Mouse (Mus musculus) forebrain, embryonic 12.5 days (tissue): ENCODE results near the gene Podxl. TPM values are rescaled to one million over a fixed set of nuclear protein-coding genes. Genes with fewer than 3 reads are reported as not detected.

Source experiments
- ATAC-seq: fragments of 200-750 bp; cut with Nextera tagmentation; 2 replicates; pipeline ENCODE4 v1.8.0; 2017; ENCODE audit warnings: moderate TSS enrichment; ENCODE audit not compliant: low FRiP score
- H3K27ac ChIP-seq: fragments of 300-500 bp; sonication (generic); 2 replicates; pipeline ENCODE4 v1.5.1; 2016; ENCODE audit warnings: mild to moderate bottlenecking
- H3K27me3 ChIP-seq: fragments of 300-500 bp; sonication (generic); 2 replicates; pipeline ENCODE4 v1.6.1; 2016; ENCODE audit warnings: mild to moderate bottlenecking
- H3K36me3 ChIP-seq: fragments of 300-500 bp; sonication (generic); replicated peaks from 2 replicates; pipeline ENCODE4 v1.6.1; 2016; ENCODE audit warnings: mild to moderate bottlenecking
- H3K4me1 ChIP-seq: fragments of 300-500 bp; sonication (generic); 2 replicates; pipeline ENCODE4 v1.6.1; 2016
- H3K4me2 ChIP-seq: fragments of 300-500 bp; sonication (generic); 2 replicates; pipeline ENCODE4 v1.6.1; 2016; ENCODE audit warnings: mild to moderate bottlenecking, moderate library complexity
- H3K4me3 ChIP-seq: fragments of 300-500 bp; sonication (generic); replicated peaks from 2 replicates; pipeline ENCODE4 v1.5.1; 2016; ENCODE audit warnings: mild to moderate bottlenecking
- H3K9ac ChIP-seq: fragments of 300-500 bp; sonication (generic); 2 replicates; pipeline ENCODE4 v1.6.1; 2016; ENCODE audit warnings: mild to moderate bottlenecking
- H3K9me3 ChIP-seq: fragments of 300-500 bp; sonication (generic); 2 replicates; pipeline ENCODE4 v1.6.1; 2016
- WGBS: fragments of 180-500 bp; shearing (Covaris S2); methylation state at CpG from one replicate; pipeline ENCODE4 v1.1.7; 2016; 5-methylcytosine and 5-hydroxymethylcytosine counted together
- polyA plus RNA-seq: library from polyadenylated mRNA; unstranded; fragments of >200 nt; fragmentation: Nextera tagmentation; extraction: Ambion mirVana; gene quantifications from 2 replicates; pipeline ENCODE4 v1.2.1, GENCODE M21; 2016

The Podxl gene
- polyA plus RNA-seq, 1 experiment from 2014 or later: 21.1 TPM

GRCm38 (mm10) chr6:31519001-31519471, 44.7 kb downstream of the Podxl start:
- no peaks in the 10 kb centered on the region for H3K27me3 ChIP-seq
- H3K36me3 ChIP-seq: peaks cover 32% of the 10 kb centered on the region
- WGBS: 75% methylated on average over 8 of the region's 8 CpGs
- peak; percentile 71 for ATAC-seq
- H3K4me3 ChIP-seq: no peak overlapping the region
- no peaks in the 10 kb centered on the region for H3K9me3 ChIP-seq
- H3K4me1 ChIP-seq: no peaks in the 10 kb centered on the region; the same call in 1 of the 2 replicates
- no peak overlapping the region for H3K27ac ChIP-seq
- no peak overlapping the region for H3K9ac ChIP-seq
- H3K4me2 ChIP-seq: no peak overlapping the region

GRCm38 (mm10) chr6:31518338-31518698, 45.5 kb downstream of the Podxl start:
- peaks cover 25% of the 10 kb centered on the region for H3K36me3 ChIP-seq
- H3K9me3 ChIP-seq: no peaks in the 10 kb centered on the region
- H3K4me2 ChIP-seq: no peak overlapping the region
- WGBS: 95% methylated on average over 2 of the region's 2 CpGs
- H3K27me3 ChIP-seq: no peaks in the 10 kb centered on the region
- H3K4me1 ChIP-seq: no peaks in the 10 kb centered on the region; the same call in 1 of the 2 replicates
- ATAC-seq: no peak
- H3K27ac ChIP-seq: 0 out of 2 replicates have a peak overlapping the region, but pooled peaks have one; percentile 31
- H3K9ac ChIP-seq: no peak overlapping the region
- no peak overlapping the region for H3K4me3 ChIP-seq

- no peaks in the 10 kb centered on the region for H3K9me3 ChIP-seq
- H3K36me3 ChIP-seq: peaks cover 20% of the 10 kb centered on the region
- no peaks in the 10 kb centered on the region for H3K27me3 ChIP-seq
- ATAC-seq: no peak
- H3K4me2 ChIP-seq: no peak overlapping the region
- H3K27ac ChIP-seq: 0 out of 2 replicates have a peak overlapping the region, but pooled peaks have one; percentile 31
- H3K4me3 ChIP-seq: no peak overlapping the region
- no peaks in the 10 kb centered on the region; the same call in 1 of the 2 replicates for H3K4me1 ChIP-seq
- H3K9ac ChIP-seq: no peak overlapping the region
- WGBS: 73% methylated on average over 9 of the region's 9 CpGs
Measured at GRCm38 (mm10) chr6:31517681-31518337, 46.0 kb downstream of the Podxl start.

- H3K4me2 ChIP-seq: no peak overlapping the region
- no peak for ATAC-seq
- H3K36me3 ChIP-seq: peaks cover 10% of the 10 kb centered on the region; the same call in 1 of the 2 replicates
- H3K9me3 ChIP-seq: no peaks in the 10 kb centered on the region
- no peak overlapping the region for H3K4me3 ChIP-seq
- no peak overlapping the region for H3K27ac ChIP-seq
- 86% methylated on average over 6 of the region's 6 CpGs for WGBS
- no peaks in the 10 kb centered on the region for H3K27me3 ChIP-seq
- no peaks in the 10 kb centered on the region; the same call in 1 of the 2 replicates for H3K4me1 ChIP-seq
- no peak overlapping the region for H3K9ac ChIP-seq
Measured at GRCm38 (mm10) chr6:31513726-31514125, 50.1 kb downstream of the Podxl start.

- Histone ChIP-seq H3K27me3 (no peaks in the 10 kb centered on the region), H3K36me3 (peaks cover 9% of the 10 kb centered on the region; the same call in 1 of the 2 replicates), H3K27ac (no peak overlapping the region), H3K4me2 (no peak overlapping the region), H3K9ac (no peak overlapping the region), H3K4me3 (no peak overlapping the region), H3K9me3 (no peaks in the 10 kb centered on the region), H3K4me1 (peaks cover 9% of the 10 kb centered on the region; the same call in 1 of the 2 replicates)
- 97% methylated on average over 2 of the region's 2 CpGs for WGBS
- ATAC-seq: no peak
Measured at GRCm38 (mm10) chr6:31502614-31503013, 61.2 kb downstream of the Podxl start.

GRCm38 (mm10) chr6:31500691-31501090, 63.1 kb downstream of the Podxl start:
- Histone ChIP-seq H3K9me3 (no peaks in the 10 kb centered on the region), H3K27me3 (no peaks in the 10 kb centered on the region), H3K36me3 (peaks cover 18% of the 10 kb centered on the region), H3K27ac (no peak overlapping the region), H3K4me2 (no peak overlapping the region), H3K4me3 (no peak overlapping the region), H3K9ac (no peak overlapping the region), H3K4me1 (peaks cover 9% of the 10 kb centered on the region; the same call in 1 of the 2 replicates)
- ATAC-seq: no peak

- Histone ChIP-seq H3K27ac (no peak overlapping the region), H3K27me3 (no peaks in the 10 kb centered on the region), H3K36me3 (peaks cover 18% of the 10 kb centered on the region), H3K9me3 (no peaks in the 10 kb centered on the region), H3K4me1 (peaks cover 9% of the 10 kb centered on the region; the same call in 1 of the 2 replicates), H3K4me2 (no peak overlapping the region), H3K9ac (no peak overlapping the region), H3K4me3 (no peak overlapping the region)
- ATAC-seq: no peak
- 90% methylated on average over 2 of the region's 2 CpGs for WGBS
Measured at GRCm38 (mm10) chr6:31500260-31500659, 63.5 kb downstream of the Podxl start.

GRCm38 (mm10) chr6:31499836-31500235, 63.9 kb downstream of the Podxl start:
- H3K9ac ChIP-seq: no peak overlapping the region
- H3K9me3 ChIP-seq: no peaks in the 10 kb centered on the region
- ATAC-seq: no peak
- H3K27ac ChIP-seq: no peak overlapping the region
- H3K27me3 ChIP-seq: no peaks in the 10 kb centered on the region
- H3K4me1 ChIP-seq: peaks cover 9% of the 10 kb centered on the region; the same call in 1 of the 2 replicates
- H3K4me3 ChIP-seq: no peak overlapping the region
- peaks cover 18% of the 10 kb centered on the region for H3K36me3 ChIP-seq
- WGBS: 86% methylated on average over 10 of the region's 10 CpGs
- no peak overlapping the region for H3K4me2 ChIP-seq

- no peaks in the 10 kb centered on the region for H3K27me3 ChIP-seq
- peaks cover 7% of the 10 kb centered on the region; the same call in 1 of the 2 replicates for H3K4me1 ChIP-seq
- no peak overlapping the region for H3K4me2 ChIP-seq
- no peak for ATAC-seq
- H3K27ac ChIP-seq: no peak overlapping the region
- H3K4me3 ChIP-seq: no peak overlapping the region
- no peak overlapping the region for H3K9ac ChIP-seq
- whole genome bisulfite sequencing: 91% methylated on average over 2 of the region's 2 CpGs
- H3K9me3 ChIP-seq: no peaks in the 10 kb centered on the region
- peaks cover 10% of the 10 kb centered on the region for H3K36me3 ChIP-seq
Measured at GRCm38 (mm10) chr6:31496227-31496626, 67.6 kb downstream of the Podxl start.

GRCm38 (mm10) chr6:31495122-31495731, 68.6 kb downstream of the Podxl start:
- H3K4me1 ChIP-seq: no peaks in the 10 kb centered on the region
- peaks cover 15% of the 10 kb centered on the region for H3K36me3 ChIP-seq
- WGBS: 97% methylated on average over 2 of the region's 2 CpGs
- H3K4me3 ChIP-seq: no peak overlapping the region
- no peak overlapping the region for H3K4me2 ChIP-seq
- no peak for ATAC-seq
- no peaks in the 10 kb centered on the region for H3K9me3 ChIP-seq
- H3K27me3 ChIP-seq: no peaks in the 10 kb centered on the region
- H3K9ac ChIP-seq: no peak overlapping the region
- H3K27ac ChIP-seq: no peak overlapping the region

- H3K4me3 ChIP-seq: no peak overlapping the region
- H3K4me2 ChIP-seq: no peak overlapping the region
- H3K4me1 ChIP-seq: no peaks in the 10 kb centered on the region
- peaks cover 25% of the 10 kb centered on the region for H3K36me3 ChIP-seq
- no peak for ATAC-seq
- H3K9ac ChIP-seq: no peak overlapping the region
- 95% methylated on average over 7 of the region's 7 CpGs for WGBS
- no peaks in the 10 kb centered on the region for H3K9me3 ChIP-seq
- no peaks in the 10 kb centered on the region for H3K27me3 ChIP-seq
- H3K27ac ChIP-seq: no peak overlapping the region
Measured at GRCm38 (mm10) chr6:31489950-31490349, 73.8 kb downstream of the Podxl start.

GRCm38 (mm10) chr6:31486601-31487000, 77.2 kb downstream of the Podxl start:
- Histone ChIP-seq H3K27me3 (no peaks in the 10 kb centered on the region), H3K36me3 (peaks cover 25% of the 10 kb centered on the region), H3K4me3 (no peak overlapping the region), H3K4me1 (0 out of 2 replicates have a peak, but pooled peaks cover 9% of the 10 kb centered on the region), H3K9me3 (no peaks in the 10 kb centered on the region), H3K27ac (no peak overlapping the region), H3K9ac (no peak overlapping the region), H3K4me2 (no peak overlapping the region)
- ATAC-seq: no peak
- WGBS: 89% methylated on average over 2 of the region's 2 CpGs
